Mouse (Mus musculus) inflammation-experienced regulatory T-cells (primary cell): ENCODE measurements around the gene Atad3a. TPM values are rescaled to one million over a fixed set of nuclear protein-coding genes. Genes with fewer than 3 reads are reported as not detected.

ENCODE experiments used
- polyA plus RNA-seq, 2 experiments: library from polyadenylated mRNA; unstranded; fragments of 100-300 nt; shearing (Covaris generic); gene quantifications; one replicate each; pipeline ENCODE4 v1.2.1; 2017

The Atad3a gene
- 10 to 100 TPM; 70.7 to 72.2 TPM for polyA plus RNA-seq

DNA sequence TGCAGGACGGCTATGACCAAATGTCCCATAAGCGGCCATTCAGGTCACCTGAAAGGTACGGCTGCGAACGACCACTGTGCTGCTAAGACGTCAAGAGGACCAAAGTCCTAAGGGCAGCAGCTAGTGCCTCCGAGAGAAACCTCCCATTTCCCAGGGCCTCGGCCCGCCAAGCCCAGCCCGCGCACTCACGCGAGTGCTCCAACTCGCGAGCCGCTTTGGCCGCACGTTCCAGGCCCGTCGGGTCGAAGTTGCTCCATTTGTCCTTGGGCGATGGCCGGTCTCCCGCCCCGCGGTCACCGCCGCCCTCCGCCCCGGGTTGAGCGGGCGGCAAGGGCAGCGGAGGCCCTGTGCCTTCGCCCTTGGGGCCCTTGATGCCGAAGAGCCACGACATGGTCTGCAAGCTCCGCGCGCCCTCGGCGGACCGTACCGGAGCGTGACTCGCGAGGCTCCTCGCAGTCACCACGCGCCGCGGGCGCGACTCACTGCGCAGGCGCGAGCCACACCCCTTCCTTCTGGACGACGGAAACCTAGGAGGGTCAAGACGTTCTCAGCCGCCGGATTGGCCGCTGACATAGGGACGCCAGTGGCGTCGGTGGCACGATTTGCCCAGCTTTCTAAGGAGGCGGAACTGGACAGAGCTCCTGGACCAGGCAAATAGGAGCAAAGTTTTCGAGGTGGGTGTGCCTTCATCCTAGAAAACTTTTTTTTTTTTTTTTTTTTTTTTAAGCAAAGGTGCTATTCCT, at the start of gene Atad3a:
Gene Atad3a (minus strand): TSS at position 481 of the 743 bp plus-strand sequence.

DNA sequence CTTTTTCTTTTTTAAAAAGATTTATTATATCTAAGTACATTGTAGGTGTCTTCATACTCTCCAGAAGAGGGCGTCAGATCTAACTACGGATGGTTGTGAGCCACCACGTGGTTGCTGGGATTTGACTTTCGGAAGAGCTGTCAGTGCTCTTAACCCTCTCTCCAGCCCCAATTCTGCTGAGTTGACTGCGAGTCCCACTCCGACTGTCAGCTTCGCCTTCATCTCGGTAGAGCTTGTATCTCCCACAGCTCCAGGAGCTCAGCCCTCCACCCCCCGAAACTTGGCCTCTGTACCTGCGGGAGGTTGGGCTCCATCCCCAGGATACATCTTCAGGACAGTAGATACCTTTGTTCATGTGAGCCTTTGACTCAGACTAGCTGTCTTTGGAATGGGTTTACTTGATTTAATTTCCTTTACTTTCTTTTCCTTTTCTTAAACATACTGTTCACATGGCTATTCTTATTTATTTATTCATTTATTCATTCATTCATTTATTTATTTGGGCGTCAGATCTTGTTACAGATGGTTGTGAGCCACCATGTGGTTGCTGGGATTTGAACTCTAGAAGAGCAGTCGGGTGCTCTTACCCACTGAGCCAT, 41.9 kb upstream of the Atad3a start, which contains the start of gene Mrpl20:
Gene Mrpl20 (plus strand): TSS at position 138 of the 599 bp plus-strand sequence.

DNA sequence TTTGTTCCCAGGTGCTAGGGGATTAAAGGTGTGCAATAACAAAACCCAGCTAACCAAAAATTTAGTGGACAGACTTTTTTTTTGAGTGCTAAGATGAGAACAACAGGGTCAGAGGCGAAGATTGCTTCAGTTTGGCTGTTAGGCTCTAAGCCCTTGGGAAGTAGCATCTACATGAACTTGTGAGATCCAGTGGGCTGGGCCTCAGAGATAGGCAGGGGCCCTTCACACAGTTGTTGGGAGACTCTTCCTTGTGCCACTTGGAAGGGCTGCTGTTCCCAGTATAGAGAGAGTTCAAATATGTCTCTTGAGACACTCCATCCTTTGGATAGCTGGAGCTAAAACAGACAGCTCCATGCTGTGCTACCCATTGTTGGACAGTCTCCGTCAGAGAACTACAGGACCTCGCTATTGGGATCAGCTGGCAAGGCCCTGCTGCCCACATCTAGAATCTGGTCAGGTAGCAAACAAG, 29.2 kb upstream of the Atad3a start, which contains the start of gene Ankrd65:
Gene Ankrd65 (plus strand): TSS at position 419 of the 469 bp plus-strand sequence.

DNA sequence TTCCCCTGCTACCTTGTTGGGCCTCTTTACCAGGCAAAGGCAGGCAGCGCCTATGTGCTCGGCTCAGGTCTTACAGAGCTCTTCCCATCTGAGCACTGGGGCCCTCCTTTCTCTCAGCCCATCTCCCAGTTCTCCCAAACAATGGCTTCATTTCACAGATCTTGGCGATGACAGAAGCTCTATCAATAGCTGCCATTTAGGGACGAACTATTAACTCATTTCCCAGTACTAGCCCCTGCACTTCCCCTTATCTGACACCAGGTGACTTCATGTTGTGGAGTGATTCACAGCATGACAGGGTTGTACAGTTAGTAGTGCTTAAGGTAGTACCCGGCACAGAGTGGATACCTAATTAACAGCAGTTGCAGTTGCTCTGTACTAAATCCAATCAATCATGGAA, 24.9 kb upstream of the Atad3a start, which contains the start of gene Tmem88b:
Gene Tmem88b (minus strand): TSS at position 56 of the 400 bp plus-strand sequence.

GRCm38 (mm10) chr4:155774280-155774754, 13.4 kb upstream of the Atad3a start, which contains the start of gene Vwa1:
Gene Vwa1, minus strand, starts transcription at chr4:155774698.

DNA sequence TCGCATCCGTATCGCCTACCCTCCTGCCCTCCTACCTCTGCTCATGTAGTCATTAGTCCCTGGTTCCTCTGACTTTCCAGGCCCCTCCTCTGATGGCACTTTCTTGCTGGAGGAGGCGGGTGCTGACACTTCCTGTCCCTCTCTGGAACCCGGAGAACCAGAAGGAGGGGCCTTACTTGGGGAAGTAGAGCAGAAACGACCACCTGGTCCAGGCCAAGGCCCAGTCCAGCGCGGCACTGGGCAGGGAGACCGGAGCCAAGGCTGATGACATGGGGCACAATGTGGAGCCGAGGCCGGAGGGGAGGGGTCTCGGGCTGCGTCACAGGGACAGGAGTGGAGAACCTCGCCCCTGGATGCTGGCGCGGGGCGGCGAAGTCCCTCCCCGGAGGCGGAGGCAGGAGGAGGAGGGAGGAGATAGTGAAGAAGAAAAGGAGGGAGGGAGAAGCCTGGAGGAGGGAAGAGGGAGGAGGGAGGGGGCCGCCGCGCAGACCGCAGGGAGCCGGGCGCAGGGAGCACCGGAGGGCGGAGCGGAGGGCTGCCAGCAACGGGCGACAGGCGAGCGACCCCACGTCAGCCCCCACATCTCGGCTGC, 26.4 kb downstream of the Atad3a start, which contains the start of gene Tmem240:
Gene Tmem240 (plus strand): TSS at position 451 of the 592 bp plus-strand sequence.

DNA sequence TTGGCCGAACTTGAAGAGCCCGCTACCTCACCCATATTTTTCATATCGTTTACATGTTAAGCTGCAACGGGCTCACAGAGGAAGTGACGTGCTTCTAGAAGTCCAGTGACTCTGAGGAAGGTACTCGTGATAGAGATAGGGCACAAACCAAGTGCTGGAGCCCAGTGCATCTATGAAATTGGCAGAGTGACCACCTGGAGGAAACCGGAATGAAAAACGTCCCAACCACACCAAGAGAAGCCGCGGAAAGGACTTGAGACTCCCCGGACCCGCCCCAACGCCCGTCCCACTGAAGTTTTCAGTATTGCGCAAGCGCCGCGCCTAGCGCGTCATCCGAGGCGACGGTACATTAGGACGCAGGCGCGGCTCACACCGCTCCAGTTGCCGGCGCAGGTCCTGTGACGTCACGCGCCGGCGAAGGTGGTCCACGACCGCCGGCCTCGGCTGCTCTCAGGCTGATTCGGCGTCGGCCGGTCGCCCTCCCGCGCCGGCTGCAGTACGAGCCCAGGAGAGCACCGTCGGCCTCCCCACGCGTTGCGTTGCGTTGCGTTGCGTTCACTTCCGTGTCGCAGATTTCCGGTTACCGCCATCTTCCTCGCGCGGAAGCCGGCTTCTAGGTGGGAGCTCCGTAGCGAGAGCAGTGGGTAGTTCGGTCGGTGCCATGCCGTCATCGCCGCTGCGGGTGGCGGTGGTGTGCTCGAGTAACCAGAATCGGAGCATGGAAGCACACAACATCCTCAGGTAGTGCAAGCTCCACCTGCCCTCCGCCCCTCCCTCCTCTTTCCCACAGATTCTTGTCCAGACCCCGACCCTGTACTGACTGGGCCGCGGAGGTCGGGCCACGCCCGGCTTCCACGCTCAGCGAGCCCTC, 55.9 kb downstream of the Atad3a start, which contains the start of gene Ssu72:
Gene Ssu72 (plus strand): TSS at position 80 of the 871 bp plus-strand sequence.

DNA sequence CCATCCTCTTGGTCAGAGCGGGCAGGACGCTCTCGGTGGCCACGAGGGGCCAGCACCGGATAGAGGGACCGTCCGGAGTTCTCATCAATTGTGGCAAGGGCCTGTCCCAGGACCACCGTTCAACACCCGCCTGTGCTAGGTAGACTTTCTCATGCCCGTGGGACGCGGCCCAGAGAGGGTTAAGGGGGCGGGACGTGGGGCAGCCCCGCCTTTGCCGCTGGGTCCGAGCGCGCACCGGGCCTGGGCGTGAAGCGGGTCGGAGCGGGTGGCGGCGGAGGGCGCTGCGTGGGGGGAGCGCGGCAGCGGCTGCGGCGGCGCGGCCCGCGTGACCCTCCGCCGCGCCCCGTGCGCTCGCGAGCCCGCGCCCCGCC, 66.8 kb downstream of the Atad3a start, which contains the start of gene Fndc10:
Gene Fndc10 (plus strand): TSS at position 232 of the 371 bp plus-strand sequence.

Other genes starting within 250 kb of the Atad3a start
- gene Nadk, start 198.7 kb downstream of the Atad3a start, polyA plus RNA-seq: 100 to 1,000 TPM; 129 to 132 TPM
- 10 to 100 TPM in 1 of 2 experiments, 1 to 10 TPM in 1; 9.9 to 12.0 TPM for gene Slc35e2, start 159.7 kb downstream of the Atad3a start, polyA plus RNA-seq
- gene Cdk11b, start 136.2 kb downstream of the Atad3a start, polyA plus RNA-seq: 100 to 1,000 TPM; 137 to 173 TPM
- not detected for gene Gm10563, start 115.7 kb downstream of the Atad3a start, polyA plus RNA-seq
- under 1 TPM; 0.71 to 0.90 TPM for gene Mmp23, start 107.7 kb downstream of the Atad3a start, polyA plus RNA-seq
- gene Mib2, start 91.9 kb downstream of the Atad3a start, polyA plus RNA-seq: 10 to 100 TPM; 42.2 to 82.6 TPM
- 10 to 100 TPM; 11.3 to 18.9 TPM for gene Fndc10, start 66.8 kb downstream of the Atad3a start, polyA plus RNA-seq
- gene Ssu72, start 56.3 kb downstream of the Atad3a start, polyA plus RNA-seq: 100 to 1,000 TPM; 152 to 154 TPM
- gene Tmem240, start 26.3 kb downstream of the Atad3a start, polyA plus RNA-seq: under 1 TPM; 0.84 to 0.94 TPM
- 1 to 10 TPM in 1 of 2 experiments, under 1 TPM in 1; 0.25 to 2.2 TPM for gene Vwa1, start 13.6 kb upstream of the Atad3a start, polyA plus RNA-seq
- gene Tmem88b, start 24.8 kb upstream of the Atad3a start, polyA plus RNA-seq: under 1 TPM in 1 of 2 experiments, not detected in 1; 0.05 TPM
- 1 to 10 TPM in 1 of 2 experiments, not detected in 1; 2.5 TPM for gene Ankrd65, start 29.3 kb upstream of the Atad3a start, polyA plus RNA-seq
- gene Mrpl20, start 41.8 kb upstream of the Atad3a start, polyA plus RNA-seq: 100 to 1,000 TPM; 104 to 112 TPM
- gene Ccnl2, start 51.4 kb upstream of the Atad3a start, polyA plus RNA-seq: 100 to 1,000 TPM; 255 to 303 TPM
- 100 to 1,000 TPM; 176 to 179 TPM for gene Aurkaip1, start 70.2 kb upstream of the Atad3a start, polyA plus RNA-seq
- gene Mxra8, start 78.6 kb upstream of the Atad3a start, polyA plus RNA-seq: 10 to 100 TPM in 1 of 2 experiments, 1 to 10 TPM in 1; 2.9 to 10.7 TPM
- gene Dvl1, start 86.3 kb upstream of the Atad3a start, polyA plus RNA-seq: 10 to 100 TPM; 59.9 to 70.5 TPM
- gene Tas1r3, start 102.3 kb upstream of the Atad3a start, polyA plus RNA-seq: under 1 TPM; 0.62 to 0.66 TPM
- gene Cptp, start 108.3 kb upstream of the Atad3a start, polyA plus RNA-seq: 10 to 100 TPM; 13.5 to 14.5 TPM
- 100 to 1,000 TPM; 104 to 139 TPM for gene Ints11, start 108.5 kb upstream of the Atad3a start, polyA plus RNA-seq
- gene Pusl1, start 130.7 kb upstream of the Atad3a start, polyA plus RNA-seq: 10 to 100 TPM; 32.2 to 57.2 TPM
- 10 to 100 TPM; 17.8 to 23.6 TPM for gene Acap3, start 130.7 kb upstream of the Atad3a start, polyA plus RNA-seq
- gene Ube2j2, start 182.7 kb upstream of the Atad3a start, polyA plus RNA-seq: 100 to 1,000 TPM; 125 to 168 TPM
- 10 to 100 TPM in 1 of 2 experiments, 1 to 10 TPM in 1; 6.2 to 22.9 TPM for gene C1qtnf12, start 201.2 kb upstream of the Atad3a start, polyA plus RNA-seq
- gene B3galt6, start 231.6 kb upstream of the Atad3a start, polyA plus RNA-seq: 10 to 100 TPM; 10.8 to 17.6 TPM
- 100 to 1,000 TPM; 475 to 560 TPM for gene Sdf4, start 231.8 kb upstream of the Atad3a start, polyA plus RNA-seq